Mouse (Mus musculus) lung, adult 2 months (tissue): ENCODE measurements around the gene Fam166a. TPM values are rescaled to one million over a fixed set of nuclear protein-coding genes. Genes with fewer than 3 reads are reported as not detected.

ENCODE experiments used
- DNase-seq: peaks from one replicate; pipeline ENCODE4 v3.0.0; 2022
- H3K4me1 ChIP-seq: fragments of 200-500 bp; 2 replicates; pipeline ENCODE4 v1.6.1; 2011; ENCODE audit warnings: low read length; ENCODE audit not compliant: control insufficient read depth, insufficient read depth
- H3K4me3 ChIP-seq: fragments of 200-500 bp; replicated peaks from 2 replicates; pipeline ENCODE3; 2011; ENCODE audit warnings: low read depth, mild to moderate bottlenecking, control low read depth, low read length; ENCODE audit errors: extremely low read depth
- CTCF ChIP-seq: fragments of 200-500 bp; IDR thresholded peaks from 2 replicates; pipeline ENCODE4 v1.5.1; 2011; ENCODE audit warnings: mild to moderate bottlenecking, low read length, control low read depth; ENCODE audit not compliant: insufficient read depth
- POLR2A ChIP-seq: fragments of 200-500 bp; IDR thresholded peaks from 2 replicates; pipeline ENCODE4 v1.6.1; 2011; ENCODE audit warnings: low read depth, mild to moderate bottlenecking, control low read depth, low read length, borderline replicate concordance; ENCODE audit errors: extremely low read depth
- WGBS: fragments of 180-500 bp; shearing (Covaris S2); methylation state at CpG from one replicate; pipeline ENCODE4 v1.1.7; 2018; 5-methylcytosine and 5-hydroxymethylcytosine counted together
- polyA plus RNA-seq: library from polyadenylated mRNA; depleted of rRNA; stranded (reverse); fragments of >200 nt; gene quantifications from 2 replicates; pipeline ENCODE4 v1.2.3, GENCODE M21; 2012

Gene Fam166a
- polyA plus RNA-seq, 1 experiment: 0.17 TPM

GRCm38 (mm10) chr2:25214444-25214843 lies 4.1 kb upstream of the Fam166a start, which contains the start of gene Stpg3:
Gene Stpg3 (minus strand): TSS chr2:25214637.
- H3K4me3 ChIP-seq: no peak within 1 kb of the TSS
- DNase-seq: no peak
- WGBS: 66% methylated on average over 3 of the region's 3 CpGs
- TF ChIP-seq CTCF: no peak
- no peak for TF ChIP-seq POLR2A
- H3K4me1 ChIP-seq: peaks cover 8% of the 10 kb centered on the region; the same call in 1 of the 2 replicates

DNA sequence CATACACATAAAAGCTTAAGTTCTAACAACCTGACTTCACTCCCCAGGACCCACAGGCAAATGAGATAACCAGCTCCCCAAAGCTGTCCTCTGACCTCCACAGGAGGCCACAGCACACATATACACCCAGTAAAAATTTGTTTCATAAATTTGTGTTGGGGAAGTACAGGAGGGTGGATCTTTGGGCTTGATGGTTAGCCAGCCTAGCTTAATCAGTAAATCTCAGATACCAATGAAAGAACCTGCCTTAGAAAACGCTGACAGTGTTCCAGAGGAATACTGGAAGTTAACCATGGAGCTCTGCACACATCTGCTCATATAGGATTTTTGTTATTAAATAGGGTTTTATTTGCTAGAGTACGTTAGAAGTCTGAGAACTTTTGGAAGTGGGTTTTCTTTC lies 879 bp upstream of the Fam166a start:
- no peak for DNase-seq
- no peak for TF ChIP-seq POLR2A
- TF ChIP-seq CTCF: no peak
- 58% methylated on average over 2 of the region's 2 CpGs for WGBS
- no peak overlapping the region for H3K4me3 ChIP-seq
- H3K4me1 ChIP-seq: no peaks in the 10 kb centered on the region

DNA sequence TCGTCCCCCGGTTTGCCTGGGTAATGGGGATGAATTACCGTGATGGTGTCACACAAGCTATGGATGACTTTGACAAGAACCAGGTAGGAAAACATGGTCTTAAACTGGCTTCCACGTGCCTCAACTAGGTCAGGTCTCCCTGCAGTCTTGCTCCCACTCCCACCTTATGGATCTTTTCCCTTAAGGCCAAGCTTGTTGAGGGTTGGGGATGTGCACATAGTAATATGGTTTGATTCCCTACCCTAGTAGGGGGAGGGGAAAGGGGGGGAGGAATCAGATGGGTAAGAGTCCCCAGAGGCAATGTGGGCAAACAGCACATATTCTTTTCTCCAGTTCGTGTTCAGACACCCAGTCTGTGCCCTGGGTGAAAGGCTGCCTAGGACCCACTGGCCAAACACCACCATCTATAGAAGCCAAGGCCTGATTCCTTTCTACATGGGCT lies 2.8 kb downstream of the Fam166a start:
- Histone ChIP-seq H3K4me3 (no peak overlapping the region), H3K4me1 (peaks cover 6% of the 10 kb centered on the region)
- TF ChIP-seq CTCF (no peak), POLR2A (peak; percentile 38; the same call in 1 of the 2 replicates)
- WGBS: 71% methylated on average over 5 of the region's 5 CpGs
- DNase-seq: no peak

- peak; percentile 25; the same call in 1 of the 2 replicates for TF ChIP-seq POLR2A
- no peak for TF ChIP-seq CTCF
- WGBS: 1% methylated on average over 51 of the region's 53 CpGs
- DNase-seq: peak; percentile 79
- Histone ChIP-seq H3K4me3 (peak overlapping the region; percentile 91), H3K4me1 (peaks cover 14% of the 10 kb centered on the region)
These were observed 5.3 kb downstream of the Fam166a start for GRCm38 (mm10) chr2:25223681-25224491.

DNA sequence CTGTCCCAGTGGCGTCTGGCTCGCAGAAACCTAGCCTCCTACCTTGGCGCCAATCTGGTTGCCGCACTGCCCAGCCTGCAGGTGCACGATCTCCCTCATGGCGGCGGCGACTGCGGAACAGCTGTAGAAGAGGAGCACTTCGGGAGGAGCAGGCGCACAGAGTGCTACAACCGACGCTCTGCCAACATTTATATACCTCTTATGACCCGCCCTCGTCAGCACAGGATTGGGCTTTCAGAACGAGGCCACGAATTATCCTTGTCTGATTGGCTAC lies 5.9 kb downstream of the Fam166a start, which contains the start of gene Tubb4b:
Gene Tubb4b, minus strand, starts transcription at position 211 of the 274 bp plus-strand sequence.
- no peak for DNase-seq
- H3K4me1 ChIP-seq: peaks cover 15% of the 10 kb centered on the region
- WGBS: under 1% methylated on average over 17 of the region's 17 CpGs
- H3K4me3 ChIP-seq: peak within 1 kb of the TSS; percentile 91
- TF ChIP-seq POLR2A (peak; percentile 99), CTCF (no peak)

DNA sequence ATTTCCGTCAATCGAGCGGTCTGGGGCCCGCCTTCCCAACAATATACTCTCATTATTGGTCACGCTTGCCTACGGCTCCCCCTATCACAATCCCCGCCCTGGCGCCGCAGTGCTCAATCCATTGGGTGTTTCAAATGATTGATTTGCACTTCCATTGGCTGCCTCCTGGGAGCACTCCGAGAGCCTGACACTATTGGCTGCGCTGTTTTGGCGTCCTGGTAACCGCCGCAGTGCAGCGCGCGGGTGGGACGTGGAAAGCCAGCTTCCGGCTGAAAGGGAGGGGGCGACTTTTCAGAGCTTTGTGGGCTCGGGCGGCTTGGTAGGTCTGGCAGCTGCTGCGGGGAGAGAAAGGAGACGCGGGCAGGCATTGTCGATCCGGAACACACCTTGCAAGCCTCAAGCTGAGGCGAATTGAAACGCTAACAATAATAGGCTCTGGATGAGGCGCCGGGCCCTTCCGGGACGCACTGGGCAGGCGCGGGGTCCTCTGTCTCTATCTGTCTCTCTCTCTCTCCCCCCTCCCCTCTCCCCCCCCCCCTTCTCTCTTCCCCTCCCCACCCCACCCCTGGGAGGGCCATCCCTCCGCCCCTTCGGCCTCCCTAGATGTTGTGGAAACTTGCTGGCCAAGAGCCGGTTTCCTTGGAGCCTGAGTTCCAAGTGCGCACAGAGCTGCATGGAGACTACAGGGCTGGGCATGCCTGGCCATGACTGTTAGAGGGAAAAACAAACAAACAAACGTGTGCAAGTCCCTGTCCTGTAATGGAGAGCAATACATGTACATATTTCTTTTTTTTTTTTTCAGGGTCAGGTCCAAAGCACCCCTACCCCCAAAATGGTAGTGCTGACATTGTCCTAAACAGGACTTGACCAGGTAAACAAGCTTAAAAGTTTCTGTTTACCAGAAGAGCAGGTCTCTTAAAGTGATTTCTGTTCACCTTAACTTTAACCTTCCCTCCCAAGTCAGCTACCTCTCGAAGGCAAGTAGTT lies 6.5 kb downstream of the Fam166a start:
- TF ChIP-seq CTCF: no peak
- peak; percentile 88; the same call in 1 of the 2 replicates for TF ChIP-seq POLR2A
- WGBS: 2% methylated on average over 41 of the region's 41 CpGs
- H3K4me1 ChIP-seq: peaks cover 15% of the 10 kb centered on the region

DNA sequence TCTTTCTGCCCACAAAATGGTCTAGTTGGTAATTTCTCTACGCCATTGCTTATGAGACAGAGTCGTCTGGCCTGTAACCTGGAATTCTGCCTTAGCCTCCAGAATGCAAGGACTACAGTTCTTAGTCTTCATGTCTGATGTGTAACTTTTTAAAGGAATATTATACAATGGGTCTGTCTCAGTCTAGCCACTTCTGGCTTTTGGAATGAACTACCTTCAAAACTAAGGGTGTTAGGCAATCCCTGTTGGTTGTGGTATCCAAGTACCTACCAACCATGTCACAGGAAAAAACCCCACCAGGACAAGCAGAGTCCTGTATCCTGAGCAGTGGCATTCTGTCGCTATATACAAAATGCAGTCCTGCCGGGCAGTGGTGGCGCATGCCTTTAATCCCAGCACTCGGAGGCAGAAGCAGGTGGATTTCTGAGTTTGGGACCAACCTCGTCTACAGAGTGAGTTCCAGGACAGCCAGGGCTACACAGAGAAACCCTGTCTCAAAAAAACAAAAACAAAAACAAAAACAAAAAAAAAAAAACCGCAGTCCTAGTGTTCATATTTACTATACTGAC lies 7.3 kb downstream of the Fam166a start:
- TF ChIP-seq CTCF (no peak), POLR2A (no peak)
- Histone ChIP-seq H3K4me1 (peaks cover 15% of the 10 kb centered on the region), H3K4me3 (no peak overlapping the region)
- 71% methylated on average over 8 of the region's 8 CpGs for WGBS
- DNase-seq: no peak

More for the DNA sequence above, 6.5 kb downstream of the Fam166a start:
- peak overlapping the region; percentile 85 for H3K4me3 ChIP-seq
- DNase-seq: peak; percentile 94

- Histone ChIP-seq H3K4me3 (no peak overlapping the region), H3K4me1 (peaks cover 15% of the 10 kb centered on the region)
- DNase-seq: no peak
- TF ChIP-seq CTCF (no peak), POLR2A (no peak)
- 73% methylated on average over 5 of the region's 5 CpGs for WGBS
These were observed 8.3 kb downstream of the Fam166a start for GRCm38 (mm10) chr2:25226864-25227263.

GRCm38 (mm10) chr2:25227406-25227805 lies 8.9 kb downstream of the Fam166a start:
- TF ChIP-seq CTCF: no peak
- no peak for TF ChIP-seq POLR2A
- DNase-seq: no peak
- 96% methylated on average over 4 of the region's 4 CpGs for WGBS

More at GRCm38 (mm10) chr2:25227406-25227805, 8.9 kb downstream of the Fam166a start:
- no peak overlapping the region for H3K4me3 ChIP-seq
- peaks cover 15% of the 10 kb centered on the region for H3K4me1 ChIP-seq
